Mouse (Mus musculus): ENCODE data around the gene Colq. TPM values are rescaled to one million over a fixed set of nuclear protein-coding genes. Genes with fewer than 3 reads are reported as not detected.

Gene Colq
- polyA plus RNA-seq, 1 experiment from 2014 or later = 0.28 TPM

GRCm38 (mm10) chr14:31583082-31583481 lies 8.1 kb downstream of the Colq start:
- H3K4me3 ChIP-seq (ENCODE audit: low read depth, low read length) = no peak overlapping the region
- no peaks in the 10 kb centered on the region for H3K4me1 ChIP-seq (ENCODE audit: control insufficient read depth, insufficient read depth, low read length)
- 92% methylated on average over 6 of the region's 9 CpGs for WGBS
- no peaks in the 10 kb centered on the region for H3K27me3 ChIP-seq (ENCODE audit: control insufficient read depth, insufficient read depth, low read length)
- ATAC-seq (ENCODE audit: insufficient read depth, low FRiP score, low TSS enrichment) = no peak
- DNase-seq (ENCODE audit: low spot score) = no peak
- no peaks in the 10 kb centered on the region for H3K36me3 ChIP-seq (ENCODE audit: control insufficient read depth, insufficient read depth, low read length)
- H3K4me2 ChIP-seq (ENCODE audit: low read depth) = no peak overlapping the region
- H3K9ac ChIP-seq (ENCODE audit: low read length) = no peak overlapping the region
- H3K27ac ChIP-seq (ENCODE audit: low read depth, low read length) = no peak overlapping the region
- H3K9me3 ChIP-seq (ENCODE audit: control insufficient read depth, low read length) = no peaks in the 10 kb centered on the region

GRCm38 (mm10) chr14:31577966-31578735 lies 13.0 kb downstream of the Colq start:
- H3K4me2 ChIP-seq (ENCODE audit: low read depth) = no peak overlapping the region
- 71% methylated on average over 9 of the region's 9 CpGs for WGBS
- no peaks in the 10 kb centered on the region for H3K27me3 ChIP-seq (ENCODE audit: control insufficient read depth, insufficient read depth, low read length)
- no peaks in the 10 kb centered on the region for H3K9me3 ChIP-seq (ENCODE audit: control insufficient read depth, low read length)
- H3K4me1 ChIP-seq (ENCODE audit: control insufficient read depth, insufficient read depth, low read length) = no peaks in the 10 kb centered on the region
- no peak overlapping the region for H3K4me3 ChIP-seq (ENCODE audit: low read depth, low read length)
- no peak overlapping the region for H3K9ac ChIP-seq (ENCODE audit: low read length)
- no peaks in the 10 kb centered on the region for H3K36me3 ChIP-seq (ENCODE audit: control insufficient read depth, insufficient read depth, low read length)
- no peak overlapping the region for H3K27ac ChIP-seq (ENCODE audit: low read depth, low read length)
- DNase-seq (ENCODE audit: low spot score) = no peak
- no peak for ATAC-seq (ENCODE audit: insufficient read depth, low FRiP score, low TSS enrichment)

GRCm38 (mm10) chr14:31576846-31577697 lies 14.1 kb downstream of the Colq start:
- H3K27me3 ChIP-seq (ENCODE audit: control insufficient read depth, insufficient read depth, low read length) = no peaks in the 10 kb centered on the region
- H3K4me3 ChIP-seq (ENCODE audit: low read depth, low read length) = no peak overlapping the region
- H3K9me3 ChIP-seq (ENCODE audit: control insufficient read depth, low read length) = no peaks in the 10 kb centered on the region
- no peak overlapping the region for H3K4me2 ChIP-seq (ENCODE audit: low read depth)
- no peak overlapping the region for H3K27ac ChIP-seq (ENCODE audit: low read depth, low read length)
- no peaks in the 10 kb centered on the region for H3K4me1 ChIP-seq (ENCODE audit: control insufficient read depth, insufficient read depth, low read length)
- H3K9ac ChIP-seq (ENCODE audit: low read length) = no peak overlapping the region
- WGBS = 52% methylated on average over 10 of the region's 10 CpGs
- H3K36me3 ChIP-seq (ENCODE audit: control insufficient read depth, insufficient read depth, low read length) = no peaks in the 10 kb centered on the region
- DNase-seq (ENCODE audit: low spot score) (no peak), ATAC-seq (ENCODE audit: insufficient read depth, low FRiP score, low TSS enrichment) (no peak)

- Histone ChIP-seq H3K9me3 (ENCODE audit: control insufficient read depth, low read length) (no peaks in the 10 kb centered on the region), H3K27ac (ENCODE audit: low read depth, low read length) (no peak overlapping the region), H3K4me2 (ENCODE audit: low read depth) (no peak overlapping the region), H3K9ac (ENCODE audit: low read length) (no peak overlapping the region), H3K4me1 (ENCODE audit: control insufficient read depth, insufficient read depth, low read length) (no peaks in the 10 kb centered on the region), H3K4me3 (ENCODE audit: low read depth, low read length) (no peak overlapping the region), H3K36me3 (ENCODE audit: control insufficient read depth, insufficient read depth, low read length) (no peaks in the 10 kb centered on the region), H3K27me3 (ENCODE audit: control insufficient read depth, insufficient read depth, low read length) (no peaks in the 10 kb centered on the region)
- DNase-seq (ENCODE audit: low spot score) = no peak
- ATAC-seq (ENCODE audit: insufficient read depth, low FRiP score, low TSS enrichment) = no peak
- 79% methylated on average over 9 of the region's 9 CpGs for WGBS
These were observed 15.3 kb downstream of the Colq start for GRCm38 (mm10) chr14:31575866-31576265.

- DNase-seq (ENCODE audit: low spot score) (no peak), ATAC-seq (ENCODE audit: insufficient read depth, low FRiP score, low TSS enrichment) (no peak)
- 91% methylated on average over 18 of the region's 18 CpGs for WGBS
- no peak overlapping the region for H3K9ac ChIP-seq (ENCODE audit: low read length)
- no peaks in the 10 kb centered on the region for H3K27me3 ChIP-seq (ENCODE audit: control insufficient read depth, insufficient read depth, low read length)
- no peaks in the 10 kb centered on the region for H3K36me3 ChIP-seq (ENCODE audit: control insufficient read depth, insufficient read depth, low read length)
- no peaks in the 10 kb centered on the region for H3K4me1 ChIP-seq (ENCODE audit: control insufficient read depth, insufficient read depth, low read length)
- no peaks in the 10 kb centered on the region for H3K9me3 ChIP-seq (ENCODE audit: control insufficient read depth, low read length)
- no peak overlapping the region for H3K27ac ChIP-seq (ENCODE audit: low read depth, low read length)
- no peak overlapping the region for H3K4me3 ChIP-seq (ENCODE audit: low read depth, low read length)
- H3K4me2 ChIP-seq (ENCODE audit: low read depth) = no peak overlapping the region
These were observed 16.1 kb downstream of the Colq start for GRCm38 (mm10) chr14:31574903-31575665.

- no peaks in the 10 kb centered on the region for H3K36me3 ChIP-seq (ENCODE audit: control insufficient read depth, insufficient read depth, low read length)
- H3K4me1 ChIP-seq (ENCODE audit: control insufficient read depth, insufficient read depth, low read length) = no peaks in the 10 kb centered on the region
- no peaks in the 10 kb centered on the region for H3K9me3 ChIP-seq (ENCODE audit: control insufficient read depth, low read length)
- WGBS = 89% methylated on average over 9 of the region's 9 CpGs
- H3K9ac ChIP-seq (ENCODE audit: low read length) = no peak overlapping the region
- no peak for DNase-seq (ENCODE audit: low spot score)
- H3K4me2 ChIP-seq (ENCODE audit: low read depth) = no peak overlapping the region
- H3K27me3 ChIP-seq (ENCODE audit: control insufficient read depth, insufficient read depth, low read length) = no peaks in the 10 kb centered on the region
- H3K4me3 ChIP-seq (ENCODE audit: low read depth, low read length) = no peak overlapping the region
- H3K27ac ChIP-seq (ENCODE audit: low read depth, low read length) = no peak overlapping the region
- ATAC-seq (ENCODE audit: insufficient read depth, low FRiP score, low TSS enrichment) = no peak
These were observed 18.5 kb downstream of the Colq start for GRCm38 (mm10) chr14:31572561-31573175.

GRCm38 (mm10) chr14:31571419-31571818 lies 19.7 kb downstream of the Colq start:
- no peak overlapping the region for H3K9ac ChIP-seq (ENCODE audit: low read length)
- no peaks in the 10 kb centered on the region for H3K36me3 ChIP-seq (ENCODE audit: control insufficient read depth, insufficient read depth, low read length)
- H3K27me3 ChIP-seq (ENCODE audit: control insufficient read depth, insufficient read depth, low read length) = no peaks in the 10 kb centered on the region
- H3K4me1 ChIP-seq (ENCODE audit: control insufficient read depth, insufficient read depth, low read length) = no peaks in the 10 kb centered on the region
- ATAC-seq (ENCODE audit: insufficient read depth, low FRiP score, low TSS enrichment) (no peak), DNase-seq (ENCODE audit: low spot score) (no peak)
- no peak overlapping the region for H3K4me3 ChIP-seq (ENCODE audit: low read depth, low read length)
- 89% methylated on average over 5 of the region's 5 CpGs for WGBS
- no peak overlapping the region for H3K27ac ChIP-seq (ENCODE audit: low read depth, low read length)
- no peak overlapping the region for H3K4me2 ChIP-seq (ENCODE audit: low read depth)
- H3K9me3 ChIP-seq (ENCODE audit: control insufficient read depth, low read length) = no peaks in the 10 kb centered on the region

GRCm38 (mm10) chr14:31570131-31570951 lies 20.8 kb downstream of the Colq start:
- Histone ChIP-seq H3K27ac (ENCODE audit: low read depth, low read length) (no peak overlapping the region), H3K4me3 (ENCODE audit: low read depth, low read length) (no peak overlapping the region), H3K9ac (ENCODE audit: low read length) (no peak overlapping the region), H3K4me1 (ENCODE audit: control insufficient read depth, insufficient read depth, low read length) (no peaks in the 10 kb centered on the region), H3K9me3 (ENCODE audit: control insufficient read depth, low read length) (no peaks in the 10 kb centered on the region), H3K27me3 (ENCODE audit: control insufficient read depth, insufficient read depth, low read length) (no peaks in the 10 kb centered on the region), H3K36me3 (ENCODE audit: control insufficient read depth, insufficient read depth, low read length) (no peaks in the 10 kb centered on the region), H3K4me2 (ENCODE audit: low read depth) (no peak overlapping the region)
- WGBS = 71% methylated on average over 6 of the region's 6 CpGs
- no peak for ATAC-seq (ENCODE audit: insufficient read depth, low FRiP score, low TSS enrichment)
- DNase-seq (ENCODE audit: low spot score) = no peak

Measured in neural tube, embryonic 11.5 days (tissue).